Mouse (Mus musculus): ENCODE measurements at regions not wholly inside any gene's neighbourhood (a gene's known extent, or its start where the extent isn't known, plus 50 kb on each side); places are given as distances from the start of the nearest gene placed in this dataset.
A peak's percentile ranks its signal among the peaks of the same experiment; 100 is the strongest.

GRCm38 (mm10) chr7:133521936-133522335 is 80.0 kb downstream of the Tex36 start:
- intact Hi-C loops (cut with DNase I), result no loop called here
- no peak for DNase-seq (ENCODE audit: low spot score in 2 of 2)

- intact Hi-C loops (cut with DNase I), result no loop called here
- no peak for DNase-seq (ENCODE audit: low spot score in 2 of 2)
Observed at GRCm38 (mm10) chr7:133518926-133519325, 83.0 kb downstream of the Tex36 start.

GRCm38 (mm10) chr7:133517576-133517975 is 84.4 kb downstream of the Tex36 start:
- intact Hi-C loops (cut with DNase I), result no loop called here
- no peak for DNase-seq (ENCODE audit: low spot score in 2 of 2)

GRCm38 (mm10) chr7:133510926-133511325 is 91.0 kb downstream of the Tex36 start:
- DNase-seq (ENCODE audit: low spot score in 2 of 2), result no peak
- intact Hi-C loops (cut with DNase I), result no loop called here

- peak in 1 of 2 experiments; percentile 26 for DNase-seq (ENCODE audit: low spot score in 2 of 2)
Observed at GRCm38 (mm10) chr7:133509486-133509885, 92.5 kb downstream of the Tex36 start.

GRCm38 (mm10) chr7:133508370-133509012 is 93.5 kb downstream of the Tex36 start:
- intact Hi-C loops (cut with DNase I), result no loop called here
- no peak for DNase-seq (ENCODE audit: low spot score in 2 of 2)

More at GRCm38 (mm10) chr7:133509486-133509885, 92.5 kb downstream of the Tex36 start:
- intact Hi-C loops (cut with DNase I), result no loop called here

- intact Hi-C loops (cut with DNase I), result no loop called here
- DNase-seq (ENCODE audit: low spot score in 2 of 2), result no peak
Observed at GRCm38 (mm10) chr7:133505628-133506027, 96.3 kb downstream of the Tex36 start.

GRCm38 (mm10) chr7:133503946-133504345 is 98.0 kb downstream of the Tex36 start:
- no peak for DNase-seq (ENCODE audit: low spot score in 2 of 2)
- intact Hi-C loops (cut with DNase I), result no loop called here

- intact Hi-C loops (cut with DNase I), result no loop called here
- DNase-seq (ENCODE audit: low spot score in 2 of 2), result no peak
Observed at GRCm38 (mm10) chr7:133502731-133503130, 99.2 kb downstream of the Tex36 start.

GRCm38 (mm10) chr7:133497551-133497950 is 104.4 kb downstream of the Tex36 start:
- intact Hi-C loops (cut with DNase I), result no loop called here
- no peak for DNase-seq (ENCODE audit: low spot score in 2 of 2)

GRCm38 (mm10) chr7:133494982-133495550 is 106.9 kb downstream of the Tex36 start:
- DNase-seq (ENCODE audit: low spot score in 2 of 2), result no peak
- intact Hi-C loops (cut with DNase I), result no loop called here

GRCm38 (mm10) chr7:133494256-133494981 is 107.5 kb downstream of the Tex36 start:
- intact Hi-C loops (cut with DNase I), result no loop called here
- DNase-seq (ENCODE audit: low spot score in 2 of 2), result no peak

- intact Hi-C loops (cut with DNase I), result no loop called here
- no peak for DNase-seq (ENCODE audit: low spot score in 2 of 2)
Observed at GRCm38 (mm10) chr7:133492626-133493025, 109.3 kb downstream of the Tex36 start.

- intact Hi-C loops (cut with DNase I), result loop anchor here (10.0 kb wide), 1 partner anchor 117 kb away; the partner anchor contains the start of gene Tex36
- no peak for DNase-seq (ENCODE audit: low spot score in 2 of 2)
Observed at GRCm38 (mm10) chr7:133487887-133488630, 113.9 kb downstream of the Tex36 start.

- DNase-seq (ENCODE audit: low spot score in 2 of 2), result peak; percentile 52 to 86
- intact Hi-C loops (cut with DNase I), result loop anchor here (10.0 kb wide), 1 partner anchor 120 kb away; the partner anchor contains the start of gene Tex36
Observed at GRCm38 (mm10) chr7:133484430-133484841, 117.5 kb downstream of the Tex36 start.

- intact Hi-C loops (cut with DNase I), result loop anchor here (10.0 kb wide), 1 partner anchor 123 kb away; the partner anchor contains the start of gene Tex36
- DNase-seq (ENCODE audit: low spot score in 2 of 2), result no peak
Observed at GRCm38 (mm10) chr7:133481529-133481928, 120.4 kb downstream of the Tex36 start.

GRCm38 (mm10) chr7:133479679-133480078 is 122.3 kb downstream of the Tex36 start:
- intact Hi-C loops (cut with DNase I), result loop anchor here (10.0 kb wide), 2 partner anchors 125 to 225 kb away; partner anchors contain the start of gene Tex36
- peak; percentile 22 to 56 for DNase-seq (ENCODE audit: low spot score in 2 of 2)

GRCm38 (mm10) chr7:133477933-133478332 is 124.0 kb downstream of the Tex36 start:
- no peak for DNase-seq (ENCODE audit: low spot score in 2 of 2)
- intact Hi-C loops (cut with DNase I), result loop anchor here (10.0 kb wide), 1 partner anchor 223 kb away; no protein-coding TSS in a partner anchor

GRCm38 (mm10) chr7:133477221-133477620 is 124.7 kb downstream of the Tex36 start:
- DNase-seq (ENCODE audit: low spot score in 2 of 2), result peak; percentile 23 to 50
- intact Hi-C loops (cut with DNase I), result loop anchor here (10.0 kb wide), 1 partner anchor 222 kb away; no protein-coding TSS in a partner anchor

Data from left cerebral cortex, postnatal 14 days (tissue).